Mouse (Mus musculus): ENCODE measurements around the gene Bmp6. TPM values are rescaled to one million over a fixed set of nuclear protein-coding genes. Genes with fewer than 3 reads are reported as not detected.

The Bmp6 gene
- polyA plus RNA-seq, 1 experiment from 2014 or later: 0.51 TPM

DNA sequence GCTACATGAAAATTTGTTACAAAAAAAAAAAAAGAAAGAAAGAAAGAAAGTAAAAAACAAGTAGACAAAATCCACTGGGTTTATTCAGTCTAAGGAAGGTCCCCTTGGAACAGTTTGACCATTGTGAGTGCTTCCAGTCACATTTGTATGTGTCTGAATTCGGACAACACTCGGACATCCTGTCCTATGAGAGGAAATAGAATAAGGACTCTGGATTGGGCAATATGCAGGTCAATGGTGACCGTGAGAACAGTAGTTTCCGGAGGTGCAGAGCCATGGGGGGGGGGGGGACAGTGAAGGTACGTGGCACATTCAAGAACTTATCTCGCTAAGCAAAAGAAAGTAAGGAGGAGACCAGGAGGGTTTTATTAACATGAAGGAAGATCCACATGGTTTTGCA lies 189.8 kb downstream of the Bmp6 start:
- WGBS: 74% methylated on average over 6 of the region's 6 CpGs
- 0 out of 2 replicates have a peak, but pooled peaks cover 2% of the 10 kb centered on the region for H3K4me1 ChIP-seq (ENCODE audit: control insufficient read depth, insufficient read depth, low read length)
- no peak for ATAC-seq
- no peaks in the 10 kb centered on the region for H3K27me3 ChIP-seq (replicated peaks; ENCODE audit: control insufficient read depth, insufficient read depth, low read length)
- no peaks in the 10 kb centered on the region for H3K9me3 ChIP-seq (ENCODE audit: control insufficient read depth, low read length)
- no peak overlapping the region for H3K4me2 ChIP-seq (ENCODE audit: low read depth, low read length)
- no peaks in the 10 kb centered on the region for H3K36me3 ChIP-seq (ENCODE audit: control insufficient read depth, insufficient read depth, low read length)
- H3K4me3 ChIP-seq (ENCODE audit: low read length): no peak overlapping the region
- no peak overlapping the region for H3K9ac ChIP-seq (ENCODE audit: low read depth, low read length)
- no peak overlapping the region for H3K27ac ChIP-seq (ENCODE audit: low read length)

DNA sequence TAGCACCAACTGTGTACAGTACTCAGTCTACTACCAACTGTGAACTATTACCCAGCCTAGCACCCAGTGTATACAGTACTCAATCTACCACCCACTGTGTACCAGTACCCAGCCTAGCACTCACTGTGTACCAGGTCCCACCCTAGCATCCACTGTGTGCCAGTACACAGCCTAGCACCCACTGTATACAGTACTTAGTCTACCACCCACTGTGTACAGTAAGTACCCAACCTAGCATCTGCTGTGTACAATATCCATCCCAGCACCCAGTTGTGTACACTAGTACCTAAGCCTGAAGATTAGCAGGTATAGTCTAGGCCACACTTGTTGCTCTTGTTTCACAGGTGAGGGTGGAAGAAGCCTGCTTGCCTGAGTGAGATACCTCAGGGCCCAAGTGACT lies 192.6 kb downstream of the Bmp6 start:
- H3K4me2 ChIP-seq (ENCODE audit: low read depth, low read length): no peak overlapping the region
- no peak overlapping the region for H3K9ac ChIP-seq (ENCODE audit: low read depth, low read length)
- no peak overlapping the region for H3K4me3 ChIP-seq (ENCODE audit: low read length)
- H3K27me3 ChIP-seq (replicated peaks; ENCODE audit: control insufficient read depth, insufficient read depth, low read length): no peaks in the 10 kb centered on the region
- no peak overlapping the region for H3K27ac ChIP-seq (ENCODE audit: low read length)
- no peaks in the 10 kb centered on the region for H3K9me3 ChIP-seq (ENCODE audit: control insufficient read depth, low read length)
- ATAC-seq: no peak
- H3K36me3 ChIP-seq (ENCODE audit: control insufficient read depth, insufficient read depth, low read length): no peaks in the 10 kb centered on the region
- H3K4me1 ChIP-seq (ENCODE audit: control insufficient read depth, insufficient read depth, low read length): 0 out of 2 replicates have a peak, but pooled peaks cover 2% of the 10 kb centered on the region

DNA sequence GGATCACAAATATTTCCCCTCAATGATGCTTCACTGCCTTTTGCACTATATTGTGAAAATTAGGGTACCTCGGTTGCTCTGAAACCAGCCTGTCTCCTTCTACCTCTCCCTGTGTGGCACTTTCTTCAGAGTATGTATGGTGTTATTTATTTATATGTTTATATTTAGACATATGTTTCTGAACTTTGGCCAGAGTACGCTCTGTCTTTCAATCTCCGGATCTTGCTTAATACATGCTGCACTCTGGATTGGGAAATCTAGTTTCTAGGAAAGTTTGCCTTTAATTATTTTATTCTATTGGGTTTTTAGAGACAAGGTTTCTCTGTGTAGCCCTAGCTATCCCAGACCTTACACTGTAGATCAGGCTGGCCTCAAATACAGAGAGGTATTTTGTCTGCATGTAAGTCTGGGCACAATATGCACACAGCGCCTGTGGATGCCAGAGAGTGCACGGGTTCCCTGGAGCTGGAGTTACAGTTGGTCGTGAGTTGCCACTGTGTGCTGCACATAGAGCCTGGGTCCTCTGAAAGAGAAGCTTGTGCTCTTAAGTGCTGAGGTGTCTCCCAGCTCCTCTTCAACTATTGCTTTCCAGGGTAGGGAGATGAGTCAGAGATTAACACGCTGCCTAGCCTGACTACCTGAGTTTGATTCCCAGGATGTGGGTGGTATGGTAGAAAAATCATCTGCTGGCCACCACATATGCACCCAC lies 194.4 kb downstream of the Bmp6 start:
- no peaks in the 10 kb centered on the region for H3K9me3 ChIP-seq (ENCODE audit: control insufficient read depth, low read length)
- H3K9ac ChIP-seq (ENCODE audit: low read depth, low read length): no peak overlapping the region
- no peaks in the 10 kb centered on the region for H3K27me3 ChIP-seq (replicated peaks; ENCODE audit: control insufficient read depth, insufficient read depth, low read length)
- no peak overlapping the region for H3K4me2 ChIP-seq (ENCODE audit: low read depth, low read length)
- no peak for ATAC-seq
- H3K27ac ChIP-seq (ENCODE audit: low read length): no peak overlapping the region
- no peak overlapping the region for H3K4me3 ChIP-seq (ENCODE audit: low read length)
- no peaks in the 10 kb centered on the region for H3K36me3 ChIP-seq (ENCODE audit: control insufficient read depth, insufficient read depth, low read length)
- WGBS: 86% methylated on average over 7 of the region's 7 CpGs
- H3K4me1 ChIP-seq (ENCODE audit: control insufficient read depth, insufficient read depth, low read length): no peaks in the 10 kb centered on the region

DNA sequence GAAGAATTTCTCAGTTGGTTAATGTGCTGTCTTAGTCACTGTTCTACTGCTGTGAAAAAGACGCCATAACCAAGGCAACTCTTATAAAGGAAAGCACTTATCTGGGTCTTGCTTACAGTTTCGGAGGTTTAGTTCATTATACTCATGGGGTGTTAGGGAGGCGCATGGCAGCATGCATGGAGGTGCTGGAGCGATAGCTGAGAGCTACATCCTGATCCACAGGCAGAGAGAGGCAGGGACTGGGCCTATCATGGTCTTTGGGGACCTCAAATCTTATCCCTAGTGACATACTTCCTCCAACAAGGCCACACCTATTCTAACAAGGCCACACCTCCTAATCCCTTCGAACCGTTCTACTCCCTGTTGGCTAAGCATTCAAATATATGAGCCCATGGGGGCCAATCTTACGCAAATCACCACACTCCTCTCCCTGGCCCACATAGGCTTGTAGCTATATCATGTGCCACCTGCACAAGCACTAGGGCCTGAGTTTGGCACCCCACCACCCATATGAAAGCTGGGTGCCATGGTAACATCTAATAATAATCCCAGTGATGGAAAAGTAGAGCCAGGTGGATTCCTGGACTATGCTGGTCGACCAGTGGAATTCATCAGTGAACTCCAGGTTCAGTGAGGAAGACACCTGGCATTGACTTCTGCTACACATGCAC lies 198.7 kb downstream of the Bmp6 start:
- Histone ChIP-seq H3K4me3 (ENCODE audit: low read length) (no peak overlapping the region), H3K4me1 (ENCODE audit: control insufficient read depth, insufficient read depth, low read length) (no peaks in the 10 kb centered on the region), H3K9ac (ENCODE audit: low read depth, low read length) (no peak overlapping the region), H3K27ac (ENCODE audit: low read length) (no peak overlapping the region), H3K36me3 (ENCODE audit: control insufficient read depth, insufficient read depth, low read length) (no peaks in the 10 kb centered on the region), H3K9me3 (ENCODE audit: control insufficient read depth, low read length) (no peaks in the 10 kb centered on the region), H3K27me3 (replicated peaks; ENCODE audit: control insufficient read depth, insufficient read depth, low read length) (no peaks in the 10 kb centered on the region), H3K4me2 (ENCODE audit: low read depth, low read length) (no peak overlapping the region)
- no peak for ATAC-seq
- 91% methylated on average over 8 of the region's 8 CpGs for WGBS

DNA sequence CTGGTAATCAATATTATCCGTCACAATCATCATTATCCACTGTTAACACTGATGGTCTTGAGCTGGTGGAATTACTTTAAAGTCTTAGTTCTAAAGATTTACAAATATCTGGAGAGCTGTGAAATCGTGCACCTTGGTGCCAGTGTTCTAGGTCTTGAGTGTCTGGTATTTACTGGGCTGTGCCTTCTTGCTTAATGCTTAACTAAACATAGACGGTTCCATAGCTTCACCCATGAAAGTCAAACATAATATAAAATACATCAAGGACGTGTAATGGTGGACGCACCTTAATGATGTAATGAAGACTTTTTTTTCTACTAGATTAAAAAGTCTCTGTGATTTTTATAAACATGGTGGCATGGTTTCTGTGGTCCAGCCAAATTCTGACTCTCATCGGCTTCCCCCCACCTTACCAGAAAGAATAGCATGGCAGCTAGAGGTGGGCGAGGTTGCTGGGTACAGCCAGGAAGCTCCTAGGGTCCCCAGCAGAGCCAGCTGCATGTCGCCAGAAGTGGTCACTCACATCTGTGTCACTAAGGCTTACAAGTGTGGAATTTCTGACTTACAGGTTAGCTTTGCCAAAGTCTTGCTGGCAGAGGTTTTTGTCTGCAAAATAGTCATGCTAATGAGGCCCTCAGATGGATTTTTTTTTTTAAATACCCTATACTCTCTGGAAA lies 200.0 kb downstream of the Bmp6 start:
- 69% methylated on average over 8 of the region's 8 CpGs for WGBS
- Histone ChIP-seq H3K36me3 (ENCODE audit: control insufficient read depth, insufficient read depth, low read length) (no peaks in the 10 kb centered on the region), H3K27me3 (replicated peaks; ENCODE audit: control insufficient read depth, insufficient read depth, low read length) (no peaks in the 10 kb centered on the region), H3K4me1 (ENCODE audit: control insufficient read depth, insufficient read depth, low read length) (no peaks in the 10 kb centered on the region), H3K4me3 (ENCODE audit: low read length) (no peak overlapping the region), H3K9me3 (ENCODE audit: control insufficient read depth, low read length) (no peaks in the 10 kb centered on the region), H3K27ac (ENCODE audit: low read length) (no peak overlapping the region), H3K4me2 (ENCODE audit: low read depth, low read length) (no peak overlapping the region), H3K9ac (ENCODE audit: low read depth, low read length) (no peak overlapping the region)
- no peak for ATAC-seq

DNA sequence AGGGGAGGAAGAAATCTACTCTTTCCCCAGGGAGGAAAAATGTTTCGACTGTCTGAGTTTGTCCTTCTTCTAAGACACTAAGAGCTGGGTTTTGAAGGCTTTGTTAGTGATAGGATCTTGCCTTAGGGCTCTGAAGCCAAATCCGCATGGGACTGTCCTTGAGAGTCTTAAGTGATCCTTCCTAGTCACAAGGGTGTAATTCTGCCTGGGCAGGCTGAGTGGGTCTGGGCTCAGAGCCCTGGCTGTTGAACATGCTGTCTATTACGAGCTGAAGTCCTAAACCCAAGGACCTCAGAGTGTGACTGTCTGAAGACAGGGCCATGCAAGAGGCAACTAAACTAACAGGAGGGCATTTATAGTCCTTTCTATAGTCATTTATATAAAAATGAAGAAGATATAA lies 200.6 kb downstream of the Bmp6 start:
- Histone ChIP-seq H3K27ac (ENCODE audit: low read length) (no peak overlapping the region), H3K4me2 (ENCODE audit: low read depth, low read length) (no peak overlapping the region), H3K36me3 (ENCODE audit: control insufficient read depth, insufficient read depth, low read length) (no peaks in the 10 kb centered on the region), H3K9ac (ENCODE audit: low read depth, low read length) (no peak overlapping the region), H3K27me3 (replicated peaks; ENCODE audit: control insufficient read depth, insufficient read depth, low read length) (no peaks in the 10 kb centered on the region), H3K9me3 (ENCODE audit: control insufficient read depth, low read length) (no peaks in the 10 kb centered on the region), H3K4me3 (ENCODE audit: low read length) (no peak overlapping the region), H3K4me1 (ENCODE audit: control insufficient read depth, insufficient read depth, low read length) (no peaks in the 10 kb centered on the region)
- WGBS: 77% methylated on average over 3 of the region's 3 CpGs
- no peak for ATAC-seq

DNA sequence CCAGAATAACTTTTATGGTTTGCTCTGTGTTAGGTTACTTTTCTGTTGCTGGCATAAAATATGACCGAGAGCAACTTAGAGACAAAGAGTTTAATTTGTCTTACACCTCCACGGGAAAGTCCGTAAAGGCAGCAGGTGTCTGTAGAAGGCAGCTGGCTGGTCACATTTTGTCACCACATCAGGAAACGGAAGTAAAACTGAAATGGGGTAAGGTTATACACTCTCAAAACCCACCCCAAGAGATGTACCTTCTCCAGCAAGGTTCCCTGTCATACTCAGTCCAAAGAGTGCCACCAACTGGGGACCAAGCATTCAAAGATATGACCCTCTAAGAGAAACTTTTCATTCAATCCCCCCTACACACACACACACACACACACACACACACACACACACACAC lies 201.8 kb downstream of the Bmp6 start:
- Histone ChIP-seq H3K27ac (ENCODE audit: low read length) (no peak overlapping the region), H3K4me1 (ENCODE audit: control insufficient read depth, insufficient read depth, low read length) (no peaks in the 10 kb centered on the region), H3K4me3 (ENCODE audit: low read length) (no peak overlapping the region), H3K4me2 (ENCODE audit: low read depth, low read length) (no peak overlapping the region), H3K36me3 (ENCODE audit: control insufficient read depth, insufficient read depth, low read length) (no peaks in the 10 kb centered on the region), H3K9me3 (ENCODE audit: control insufficient read depth, low read length) (no peaks in the 10 kb centered on the region), H3K9ac (ENCODE audit: low read depth, low read length) (no peak overlapping the region), H3K27me3 (replicated peaks; ENCODE audit: control insufficient read depth, insufficient read depth, low read length) (no peaks in the 10 kb centered on the region)
- 80% methylated on average over 4 of the region's 4 CpGs for WGBS
- ATAC-seq: no peak

DNA sequence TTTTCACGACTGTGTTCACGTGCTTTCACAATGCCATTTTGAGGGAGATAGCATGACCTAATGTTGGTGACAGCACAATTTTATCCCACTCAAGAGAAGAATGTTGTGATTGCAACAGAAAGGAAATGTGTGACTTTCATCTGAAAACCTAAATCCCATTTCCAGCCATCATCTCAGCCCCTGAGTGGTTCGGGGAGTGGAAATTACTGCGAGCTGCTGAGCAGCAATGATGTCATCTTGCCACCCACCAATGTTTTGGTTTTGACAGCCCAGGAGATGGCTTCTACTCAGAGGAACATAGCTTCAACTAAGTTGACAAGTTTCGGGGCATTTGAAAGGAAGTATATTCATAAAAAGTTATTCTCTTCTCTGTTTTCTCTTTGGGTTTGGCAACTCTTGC lies 202.8 kb downstream of the Bmp6 start:
- H3K9me3 ChIP-seq (ENCODE audit: control insufficient read depth, low read length): no peaks in the 10 kb centered on the region
- H3K4me3 ChIP-seq (ENCODE audit: low read length): no peak overlapping the region
- H3K9ac ChIP-seq (ENCODE audit: low read depth, low read length): no peak overlapping the region
- H3K4me1 ChIP-seq (ENCODE audit: control insufficient read depth, insufficient read depth, low read length): no peaks in the 10 kb centered on the region
- ATAC-seq: no peak
- 86% methylated on average over 5 of the region's 5 CpGs for WGBS
- no peak overlapping the region for H3K4me2 ChIP-seq (ENCODE audit: low read depth, low read length)
- H3K27ac ChIP-seq (ENCODE audit: low read length): no peak overlapping the region
- no peaks in the 10 kb centered on the region for H3K36me3 ChIP-seq (ENCODE audit: control insufficient read depth, insufficient read depth, low read length)
- no peaks in the 10 kb centered on the region for H3K27me3 ChIP-seq (replicated peaks; ENCODE audit: control insufficient read depth, insufficient read depth, low read length)

DNA sequence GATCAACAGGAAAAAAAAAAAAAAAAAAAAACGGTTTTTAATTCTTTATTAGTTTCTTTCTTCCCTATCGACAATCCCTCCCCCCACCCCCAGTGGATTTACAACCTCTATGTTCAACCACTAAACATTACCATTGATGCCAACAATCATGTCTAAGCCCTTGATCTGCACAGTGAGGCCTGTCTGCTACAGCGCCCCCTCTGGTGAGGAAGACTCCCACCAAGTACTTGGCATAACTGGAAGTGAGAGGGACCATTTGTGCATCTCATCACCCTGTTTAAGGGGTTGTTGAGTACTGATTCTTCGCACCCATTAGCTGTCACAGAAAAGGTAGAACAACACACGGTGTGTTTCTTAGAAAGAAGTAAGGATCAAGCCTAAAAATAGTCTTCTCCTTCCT lies 203.8 kb downstream of the Bmp6 start:
- no peak overlapping the region for H3K9ac ChIP-seq (ENCODE audit: low read depth, low read length)
- H3K36me3 ChIP-seq (ENCODE audit: control insufficient read depth, insufficient read depth, low read length): no peaks in the 10 kb centered on the region
- no peaks in the 10 kb centered on the region for H3K4me1 ChIP-seq (ENCODE audit: control insufficient read depth, insufficient read depth, low read length)
- no peak overlapping the region for H3K27ac ChIP-seq (ENCODE audit: low read length)
- 78% methylated on average over 5 of the region's 5 CpGs for WGBS
- ATAC-seq: no peak
- no peak overlapping the region for H3K4me2 ChIP-seq (ENCODE audit: low read depth, low read length)
- H3K4me3 ChIP-seq (ENCODE audit: low read length): no peak overlapping the region
- H3K27me3 ChIP-seq (replicated peaks; ENCODE audit: control insufficient read depth, insufficient read depth, low read length): no peaks in the 10 kb centered on the region
- H3K9me3 ChIP-seq (ENCODE audit: control insufficient read depth, low read length): no peaks in the 10 kb centered on the region

All from intestine, embryonic 16.5 days (tissue).